Mouse (Mus musculus): ENCODE data around the gene Carnmt1. TPM values are rescaled to one million over a fixed set of nuclear protein-coding genes. Genes with fewer than 3 reads are reported as not detected.

The Carnmt1 gene
- polyA plus RNA-seq (2012; rRNA removed), result 7.8 and 8.2 TPM in 2 replicates

GRCm38 (mm10) chr19:18670608-18671007, at the start of gene Carnmt1:
Gene Carnmt1, plus strand, starts transcription at chr19:18670764.
- peak; percentile 96 to 98 for DNase-seq (ENCODE audit: extremely low spot score in 1 of 2, low spot score in 1 of 2)

GRCm38 (mm10) chr19:18623894-18624293, 46.7 kb upstream of the Carnmt1 start:
- no peak for DNase-seq (ENCODE audit: extremely low spot score in 1 of 2, low spot score in 1 of 2)

- DNase-seq (ENCODE audit: extremely low spot score in 1 of 2, low spot score in 1 of 2), result no peak
These were observed 41.0 kb upstream of the Carnmt1 start for GRCm38 (mm10) chr19:18629589-18629988.

GRCm38 (mm10) chr19:18630221-18631119, 40.1 kb upstream of the Carnmt1 start:
- no peak for DNase-seq (ENCODE audit: extremely low spot score in 1 of 2, low spot score in 1 of 2)

GRCm38 (mm10) chr19:18631161-18631643, 39.4 kb upstream of the Carnmt1 start:
- DNase-seq (ENCODE audit: extremely low spot score in 1 of 2, low spot score in 1 of 2), result peak in 1 of 2 experiments; percentile 17

- peak; percentile 86 to 94 for DNase-seq (ENCODE audit: extremely low spot score in 1 of 2, low spot score in 1 of 2)
These were observed 38.8 kb upstream of the Carnmt1 start, which contains the start of the genes Ostf1 and Nmrk1 for GRCm38 (mm10) chr19:18631644-18632219. Gene Ostf1, minus strand, starts transcription at chr19:18631823. Gene Nmrk1, plus strand, starts transcription at chr19:18631950.

GRCm38 (mm10) chr19:18632231-18633185, 38.1 kb upstream of the Carnmt1 start:
- no peak for DNase-seq (ENCODE audit: extremely low spot score in 1 of 2, low spot score in 1 of 2)

- DNase-seq (ENCODE audit: extremely low spot score in 1 of 2, low spot score in 1 of 2), result no peak
These were observed 32.6 kb upstream of the Carnmt1 start for GRCm38 (mm10) chr19:18637954-18638353.

- no peak for DNase-seq (ENCODE audit: extremely low spot score in 1 of 2, low spot score in 1 of 2)
These were observed 31.6 kb upstream of the Carnmt1 start for GRCm38 (mm10) chr19:18638949-18639348.

GRCm38 (mm10) chr19:18639552-18639951, 31.0 kb upstream of the Carnmt1 start:
- DNase-seq (ENCODE audit: extremely low spot score in 1 of 2, low spot score in 1 of 2), result no peak

- no peak for DNase-seq (ENCODE audit: extremely low spot score in 1 of 2, low spot score in 1 of 2)
These were observed 29.6 kb upstream of the Carnmt1 start for GRCm38 (mm10) chr19:18641001-18641400.

GRCm38 (mm10) chr19:18643411-18643810, 27.2 kb upstream of the Carnmt1 start:
- no peak for DNase-seq (ENCODE audit: extremely low spot score in 1 of 2, low spot score in 1 of 2)

GRCm38 (mm10) chr19:18644084-18644483, 26.5 kb upstream of the Carnmt1 start:
- DNase-seq (ENCODE audit: extremely low spot score in 1 of 2, low spot score in 1 of 2), result no peak

- no peak for DNase-seq (ENCODE audit: extremely low spot score in 1 of 2, low spot score in 1 of 2)
These were observed 24.2 kb upstream of the Carnmt1 start for GRCm38 (mm10) chr19:18646397-18646796.

GRCm38 (mm10) chr19:18646853-18647420, 23.6 kb upstream of the Carnmt1 start:
- no peak for DNase-seq (ENCODE audit: extremely low spot score in 1 of 2, low spot score in 1 of 2)

- DNase-seq (ENCODE audit: extremely low spot score in 1 of 2, low spot score in 1 of 2), result no peak
These were observed 22.6 kb upstream of the Carnmt1 start for GRCm38 (mm10) chr19:18647775-18648557.

GRCm38 (mm10) chr19:18648558-18648945, 22.0 kb upstream of the Carnmt1 start:
- DNase-seq (ENCODE audit: extremely low spot score in 1 of 2, low spot score in 1 of 2), result no peak

GRCm38 (mm10) chr19:18649955-18650354, 20.6 kb upstream of the Carnmt1 start:
- DNase-seq (ENCODE audit: extremely low spot score in 1 of 2, low spot score in 1 of 2), result no peak

- no peak for DNase-seq (ENCODE audit: extremely low spot score in 1 of 2, low spot score in 1 of 2)
These were observed 20.1 kb upstream of the Carnmt1 start for GRCm38 (mm10) chr19:18650473-18650872.

All from frontal cortex, adult 2 months (tissue).